Mouse (Mus musculus) hindbrain, embryonic 13.5 days (tissue): Measurements from ENCODE around the gene Kcnb1. TPM values are rescaled to one million over a fixed set of nuclear protein-coding genes. Genes with fewer than 3 reads are reported as not detected.
A peak's percentile ranks its signal among the peaks of the same experiment; 100 is the strongest.

ENCODE experiments used
- ATAC-seq: fragments of 200-750 bp; cut with Nextera tagmentation; 2 replicates; pipeline ENCODE4 v1.8.0; 2017; ENCODE audit warnings: moderate TSS enrichment; ENCODE audit not compliant: low FRiP score
- H3K27ac ChIP-seq: fragments of 300-500 bp; sonication (generic); 2 replicates; pipeline ENCODE4 v1.5.1; 2015; ENCODE audit warnings: inconsistent platforms, mild to moderate bottlenecking, moderate library complexity
- H3K27me3 ChIP-seq: fragments of 300-500 bp; sonication (generic); 2 replicates; pipeline ENCODE4 v1.6.1; 2015; ENCODE audit warnings: mild to moderate bottlenecking, inconsistent platforms
- H3K36me3 ChIP-seq: fragments of 300-500 bp; sonication (generic); 2 replicates; pipeline ENCODE4 v1.6.1; 2015; ENCODE audit warnings: mild to moderate bottlenecking, inconsistent platforms
- H3K4me1 ChIP-seq: fragments of 300-500 bp; sonication (generic); replicated peaks from 2 replicates; pipeline ENCODE4 v1.6.1; 2015; ENCODE audit warnings: inconsistent platforms
- H3K4me2 ChIP-seq: fragments of 300-500 bp; sonication (generic); 2 replicates; pipeline ENCODE4 v1.6.1; 2015; ENCODE audit warnings: inconsistent platforms, mild to moderate bottlenecking, moderate library complexity
- H3K4me3 ChIP-seq: fragments of 300-500 bp; sonication (generic); 2 replicates; pipeline ENCODE4 v1.5.1; 2015; ENCODE audit warnings: mild to moderate bottlenecking, inconsistent platforms
- H3K9ac ChIP-seq: fragments of 300-500 bp; sonication (generic); 2 replicates; pipeline ENCODE4 v1.6.1; 2015; ENCODE audit warnings: mild to moderate bottlenecking, inconsistent platforms
- H3K9me3 ChIP-seq: fragments of 300-500 bp; sonication (generic); 2 replicates; pipeline ENCODE4 v1.6.1; 2016; ENCODE audit warnings: inconsistent platforms
- WGBS: fragments of 180-500 bp; shearing (Covaris S2); methylation state at CpG from one replicate; pipeline ENCODE4 v1.1.7; 2015; 5-methylcytosine and 5-hydroxymethylcytosine counted together
- polyA plus RNA-seq: library from polyadenylated mRNA; unstranded; fragments of >200 nt; fragmentation: Nextera tagmentation; extraction: Ambion mirVana; gene quantifications from 2 replicates; pipeline ENCODE4 v1.2.1, GENCODE M21; 2015

The Kcnb1 gene
- polyA plus RNA-seq, 1 experiment from 2014 or later = 2.2 TPM

- H3K4me2 ChIP-seq = no peak overlapping the region
- H3K4me3 ChIP-seq = no peak overlapping the region
- no peak for ATAC-seq
- H3K9me3 ChIP-seq = no peaks in the 10 kb centered on the region
- 60% methylated on average over 6 of the region's 6 CpGs for WGBS
- peaks cover 9% of the 10 kb centered on the region; the same call in 1 of the 2 replicates for H3K27me3 ChIP-seq
- no peak overlapping the region for H3K27ac ChIP-seq
- no peak overlapping the region for H3K9ac ChIP-seq
- peaks cover 24% of the 10 kb centered on the region for H3K4me1 ChIP-seq
- no peaks in the 10 kb centered on the region for H3K36me3 ChIP-seq
Observed at GRCm38 (mm10) chr2:167081135-167081534, 108.8 kb downstream of the Kcnb1 start.

- WGBS = 83% methylated on average over 3 of the region's 3 CpGs
- Histone ChIP-seq H3K9me3 (no peaks in the 10 kb centered on the region), H3K36me3 (no peaks in the 10 kb centered on the region), H3K4me3 (no peak overlapping the region), H3K27me3 (peaks cover 9% of the 10 kb centered on the region; the same call in 1 of the 2 replicates), H3K27ac (no peak overlapping the region), H3K4me2 (no peak overlapping the region), H3K4me1 (peaks cover 24% of the 10 kb centered on the region), H3K9ac (no peak overlapping the region)
- no peak for ATAC-seq
Observed at GRCm38 (mm10) chr2:167080387-167080786, 109.6 kb downstream of the Kcnb1 start.

DNA sequence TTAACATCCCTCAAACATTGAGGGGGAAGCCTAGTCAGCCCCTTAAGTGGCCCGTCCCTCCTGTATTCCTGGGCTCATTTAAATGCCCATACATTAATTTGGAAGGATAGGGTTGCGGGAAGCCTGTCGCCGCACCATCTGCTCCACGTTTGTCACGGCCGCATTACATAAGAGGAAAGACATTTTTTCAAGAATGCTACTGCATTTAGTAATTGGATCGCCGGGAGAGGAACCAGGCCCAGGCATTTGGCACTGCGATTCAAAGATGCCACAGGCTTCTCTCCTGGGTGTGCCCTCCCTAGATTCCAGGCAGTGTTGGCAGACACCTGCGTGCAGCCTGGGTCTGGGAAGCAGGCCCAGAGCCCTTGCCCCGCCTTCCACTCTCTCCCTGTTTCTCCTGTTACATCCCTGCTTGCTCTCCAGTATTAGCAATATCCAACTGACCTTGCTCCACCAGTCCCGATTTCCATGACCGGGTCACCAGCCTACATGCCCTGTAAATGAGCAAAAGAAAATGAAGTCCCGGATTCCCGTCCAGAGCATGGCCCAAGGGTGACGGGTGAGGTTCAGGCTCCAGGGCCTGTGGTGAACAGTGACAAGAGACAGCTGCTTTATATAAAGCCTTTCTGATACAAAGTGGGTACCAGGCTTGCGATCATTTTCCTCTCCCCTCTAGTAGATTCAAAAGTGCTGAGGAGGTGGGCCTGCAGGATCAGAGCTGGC is 110.3 kb downstream of the Kcnb1 start:
- no peaks in the 10 kb centered on the region for H3K36me3 ChIP-seq
- peaks cover 9% of the 10 kb centered on the region; the same call in 1 of the 2 replicates for H3K27me3 ChIP-seq
- ATAC-seq = 0 out of 2 replicates have a peak, but pooled peaks have one; percentile 21
- no peak overlapping the region for H3K4me2 ChIP-seq
- 35% methylated on average over 18 of the region's 18 CpGs for WGBS
- peaks cover 24% of the 10 kb centered on the region for H3K4me1 ChIP-seq
- H3K27ac ChIP-seq = peak overlapping the region; percentile 44
- H3K9ac ChIP-seq = peak overlapping the region; percentile 30; the same call in 1 of the 2 replicates
- no peaks in the 10 kb centered on the region for H3K9me3 ChIP-seq
- no peak overlapping the region for H3K4me3 ChIP-seq

GRCm38 (mm10) chr2:167078931-167079495 is 110.9 kb downstream of the Kcnb1 start:
- Histone ChIP-seq H3K4me1 (peaks cover 24% of the 10 kb centered on the region), H3K36me3 (no peaks in the 10 kb centered on the region), H3K4me2 (no peak overlapping the region), H3K4me3 (no peak overlapping the region), H3K9ac (peak overlapping the region; percentile 30; the same call in 1 of the 2 replicates), H3K9me3 (no peaks in the 10 kb centered on the region), H3K27me3 (peaks cover 9% of the 10 kb centered on the region; the same call in 1 of the 2 replicates), H3K27ac (peak overlapping the region; percentile 44; the same call in 1 of the 2 replicates)
- no peak for ATAC-seq
- WGBS = 49% methylated on average over 9 of the region's 9 CpGs

- Histone ChIP-seq H3K4me2 (no peak overlapping the region), H3K4me3 (no peak overlapping the region), H3K27ac (no peak overlapping the region), H3K27me3 (peaks cover 9% of the 10 kb centered on the region; the same call in 1 of the 2 replicates), H3K9me3 (no peaks in the 10 kb centered on the region), H3K9ac (peak overlapping the region; percentile 30; the same call in 1 of the 2 replicates), H3K4me1 (peaks cover 24% of the 10 kb centered on the region), H3K36me3 (no peaks in the 10 kb centered on the region)
- WGBS = 48% methylated on average over 7 of the region's 7 CpGs
- ATAC-seq = no peak
Observed at GRCm38 (mm10) chr2:167078486-167078885, 111.5 kb downstream of the Kcnb1 start.

DNA sequence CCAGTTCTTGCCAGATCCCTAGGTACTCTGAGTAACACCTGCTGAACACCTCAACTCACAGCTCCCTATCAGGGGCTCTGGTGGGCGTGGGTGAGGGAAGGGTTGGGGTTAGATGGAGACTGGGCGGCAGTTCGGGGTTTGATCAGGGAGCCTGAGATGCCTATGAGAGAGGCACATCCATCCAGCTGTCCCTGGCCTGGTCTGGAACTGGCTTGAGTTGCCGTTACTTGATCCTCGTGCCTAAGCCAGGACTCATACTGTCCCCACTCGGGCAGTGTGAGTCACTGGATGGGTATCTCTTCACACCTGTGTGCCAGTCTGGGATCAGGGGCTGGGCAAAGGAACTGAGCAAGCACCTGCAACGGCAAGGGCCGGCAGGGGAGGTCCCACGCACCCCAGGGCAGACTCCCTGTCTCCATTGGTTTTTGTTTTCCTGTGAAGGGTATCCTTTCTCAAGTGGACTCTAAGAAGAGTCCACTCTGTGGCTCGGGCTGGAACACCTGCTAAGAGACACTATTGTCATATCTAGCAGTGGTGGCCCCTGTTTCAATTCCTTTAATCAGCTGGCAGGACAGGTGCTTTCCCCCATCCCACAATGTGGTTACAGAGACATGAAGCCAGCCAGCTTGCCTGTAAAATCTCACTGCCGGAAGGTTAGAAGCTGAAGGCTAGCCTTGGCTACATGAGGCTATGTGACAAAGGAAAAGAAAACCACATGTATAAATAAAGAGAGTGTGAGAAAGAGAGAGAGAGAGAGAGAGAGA is 112.6 kb downstream of the Kcnb1 start:
- Histone ChIP-seq H3K9ac (no peak overlapping the region), H3K27me3 (peaks cover 9% of the 10 kb centered on the region; the same call in 1 of the 2 replicates), H3K4me1 (peaks cover 24% of the 10 kb centered on the region), H3K36me3 (no peaks in the 10 kb centered on the region), H3K4me2 (no peak overlapping the region), H3K27ac (no peak overlapping the region), H3K4me3 (no peak overlapping the region), H3K9me3 (no peaks in the 10 kb centered on the region)
- 85% methylated on average over 11 of the region's 11 CpGs for WGBS
- ATAC-seq = no peak

GRCm38 (mm10) chr2:167076759-167077158 is 113.2 kb downstream of the Kcnb1 start:
- H3K4me3 ChIP-seq = no peak overlapping the region
- H3K36me3 ChIP-seq = no peaks in the 10 kb centered on the region
- no peak overlapping the region for H3K27ac ChIP-seq
- no peaks in the 10 kb centered on the region for H3K9me3 ChIP-seq
- 76% methylated on average over 2 of the region's 2 CpGs for WGBS
- peaks cover 24% of the 10 kb centered on the region for H3K4me1 ChIP-seq
- H3K4me2 ChIP-seq = no peak overlapping the region
- peaks cover 9% of the 10 kb centered on the region; the same call in 1 of the 2 replicates for H3K27me3 ChIP-seq
- no peak for ATAC-seq
- H3K9ac ChIP-seq = no peak overlapping the region

GRCm38 (mm10) chr2:167076352-167076751 is 113.6 kb downstream of the Kcnb1 start:
- no peak overlapping the region for H3K27ac ChIP-seq
- 95% methylated on average over 4 of the region's 4 CpGs for WGBS
- peaks cover 9% of the 10 kb centered on the region; the same call in 1 of the 2 replicates for H3K27me3 ChIP-seq
- H3K4me3 ChIP-seq = no peak overlapping the region
- no peak overlapping the region for H3K4me2 ChIP-seq
- no peaks in the 10 kb centered on the region for H3K9me3 ChIP-seq
- peaks cover 20% of the 10 kb centered on the region for H3K4me1 ChIP-seq
- H3K9ac ChIP-seq = no peak overlapping the region
- H3K36me3 ChIP-seq = no peaks in the 10 kb centered on the region
- no peak for ATAC-seq

DNA sequence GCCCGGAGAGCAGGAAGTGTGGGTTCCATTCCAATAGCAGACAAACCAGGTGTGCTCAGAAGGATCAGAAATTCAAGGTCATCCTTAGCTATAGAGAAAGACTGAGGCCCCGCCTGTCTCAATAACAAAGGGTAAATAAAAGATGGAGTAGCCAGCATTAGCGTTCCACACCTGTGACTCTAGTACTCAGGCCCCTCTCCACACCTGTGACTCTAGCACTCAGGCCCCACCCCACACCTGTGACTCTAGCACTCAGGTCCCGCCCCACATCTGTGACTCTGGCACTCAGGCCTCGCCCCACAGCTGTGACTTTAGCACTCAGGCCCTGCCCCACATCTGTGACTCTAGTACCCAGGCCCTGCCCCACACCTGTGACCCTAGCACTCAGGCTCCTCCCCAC is 115.4 kb downstream of the Kcnb1 start:
- Histone ChIP-seq H3K36me3 (no peaks in the 10 kb centered on the region), H3K9ac (no peak overlapping the region), H3K9me3 (no peaks in the 10 kb centered on the region), H3K27ac (no peak overlapping the region), H3K4me3 (no peak overlapping the region), H3K27me3 (peaks cover 9% of the 10 kb centered on the region; the same call in 1 of the 2 replicates), H3K4me2 (no peak overlapping the region), H3K4me1 (peaks cover 25% of the 10 kb centered on the region)
- 96% methylated on average over 5 of the region's 5 CpGs for WGBS
- ATAC-seq = no peak

DNA sequence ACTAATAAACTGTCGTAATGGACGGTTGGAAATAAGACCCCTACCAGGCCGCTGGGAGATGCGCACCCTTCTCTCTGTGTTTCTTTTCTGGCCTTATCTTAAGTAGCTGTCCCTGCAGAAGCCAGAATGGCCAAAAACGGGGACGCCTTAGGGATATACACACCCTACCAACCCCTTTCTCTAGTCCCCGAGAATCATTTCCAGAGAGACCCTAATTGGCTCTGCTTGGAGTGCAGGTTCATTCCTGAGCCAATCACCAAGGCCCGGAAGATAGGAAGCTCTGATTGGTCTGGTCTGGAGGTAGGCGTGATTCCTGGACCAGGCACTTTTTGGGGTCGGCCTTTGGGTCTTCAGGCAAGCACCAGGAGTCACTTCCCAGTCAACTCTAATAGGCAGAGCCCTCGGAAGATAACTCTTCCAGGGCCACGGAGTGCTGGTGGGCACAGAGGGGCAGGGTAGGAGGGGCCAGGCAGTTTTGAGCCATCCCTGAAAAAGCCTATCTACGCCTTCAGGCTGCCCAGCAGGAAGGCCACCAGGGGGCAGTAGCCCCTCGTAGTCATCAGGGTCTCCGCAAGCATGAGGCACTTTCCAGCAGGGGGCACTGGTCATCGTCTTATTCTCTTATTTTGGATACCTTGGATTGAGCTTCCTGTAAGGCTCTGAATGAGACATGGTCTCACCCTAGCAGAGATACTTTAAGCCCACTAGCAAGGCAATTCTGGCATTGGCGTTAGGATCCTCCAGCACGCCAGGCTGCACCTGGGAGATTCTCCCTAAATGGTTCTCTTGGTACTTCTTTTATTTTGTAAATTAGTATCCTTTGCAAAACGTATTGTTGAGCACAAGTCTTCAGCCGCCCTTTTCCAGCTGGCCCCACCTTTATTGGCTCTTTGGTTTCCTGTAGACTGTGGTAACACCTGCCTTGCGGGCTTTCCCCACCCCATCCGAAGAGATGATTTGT is 118.0 kb downstream of the Kcnb1 start:
- no peaks in the 10 kb centered on the region for H3K9me3 ChIP-seq
- H3K27me3 ChIP-seq = peaks cover 5% of the 10 kb centered on the region; the same call in 1 of the 2 replicates
- peak; percentile 97 for ATAC-seq
- whole genome bisulfite sequencing = 7% methylated on average over 22 of the region's 22 CpGs
- H3K4me1 ChIP-seq = peaks cover 15% of the 10 kb centered on the region
- peak overlapping the region; percentile 86 for H3K27ac ChIP-seq
- peaks cover 3% of the 10 kb centered on the region; the same call in 1 of the 2 replicates for H3K36me3 ChIP-seq
- H3K4me2 ChIP-seq = peak overlapping the region; percentile 57
- H3K4me3 ChIP-seq = peak overlapping the region; percentile 46
- peak overlapping the region; percentile 67 for H3K9ac ChIP-seq

DNA sequence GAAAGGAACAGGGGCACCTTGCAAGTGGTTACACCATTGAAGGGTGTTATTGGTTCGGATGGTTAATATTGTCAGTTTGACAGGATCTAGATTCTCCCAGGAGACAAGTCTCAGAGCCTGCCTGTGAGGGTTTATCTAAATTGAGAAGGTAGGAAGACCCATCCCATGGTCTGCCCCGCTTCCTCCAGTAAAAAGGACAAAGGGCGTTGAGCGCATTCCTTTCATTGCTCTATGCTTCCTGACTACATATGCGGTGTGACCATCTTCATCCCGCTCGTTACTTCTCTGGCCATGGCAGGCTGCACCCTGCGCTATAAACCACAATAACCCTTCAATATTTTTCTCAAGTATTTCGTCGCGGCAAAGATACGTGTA is 118.7 kb downstream of the Kcnb1 start:
- peaks cover 8% of the 10 kb centered on the region for H3K36me3 ChIP-seq
- peak overlapping the region; percentile 67 for H3K9ac ChIP-seq
- H3K4me3 ChIP-seq = peak overlapping the region; percentile 46
- WGBS = 16% methylated on average over 12 of the region's 12 CpGs
- peaks cover 15% of the 10 kb centered on the region for H3K4me1 ChIP-seq
- peak overlapping the region; percentile 57 for H3K4me2 ChIP-seq
- H3K9me3 ChIP-seq = no peaks in the 10 kb centered on the region
- peak overlapping the region; percentile 86 for H3K27ac ChIP-seq
- peak; percentile 25 for ATAC-seq
- H3K27me3 ChIP-seq = no peaks in the 10 kb centered on the region
